Mouse (Mus musculus): ENCODE results near the gene Ascl2. TPM values are rescaled to one million over a fixed set of nuclear protein-coding genes. Genes with fewer than 3 reads are reported as not detected.

Ascl2 gene
- polyA plus RNA-seq, 1 experiment from 2014 or later, result 1.1 TPM

DNA sequence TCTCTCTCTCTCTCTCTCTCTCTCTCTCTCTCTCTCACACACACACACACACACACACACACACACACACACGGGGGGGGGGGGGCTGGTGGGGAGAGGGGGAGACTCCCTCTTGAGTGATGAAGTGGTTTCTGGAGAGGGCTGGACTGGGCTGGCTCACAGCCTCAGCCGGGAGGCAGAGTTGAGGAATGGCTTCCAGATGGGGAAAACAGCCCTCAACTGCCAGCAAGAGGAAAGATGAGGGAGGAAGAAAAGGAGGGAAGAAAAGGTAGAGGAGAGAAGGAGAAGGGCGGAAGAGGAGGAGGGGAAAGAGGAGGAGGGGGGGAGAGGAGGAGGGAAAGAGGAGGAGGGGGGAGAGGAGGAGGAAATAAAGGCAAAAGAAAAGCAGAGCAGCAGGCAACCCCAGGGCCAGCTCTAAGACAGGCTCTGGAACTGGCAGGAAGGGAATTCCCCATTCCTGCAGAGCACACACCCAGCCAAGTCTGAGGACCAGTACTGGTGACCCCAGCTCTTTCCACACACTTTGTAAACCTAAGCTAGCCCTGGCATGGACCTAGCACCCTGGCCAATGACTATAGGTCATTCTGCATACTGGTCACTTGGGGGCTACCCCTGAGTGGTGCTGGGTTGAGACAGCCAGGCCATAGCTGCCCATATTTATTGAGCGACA is 40.1 kb upstream of the Ascl2 start:
- H3K9ac ChIP-seq (replicated peaks), result no peak overlapping the region; the same call in 1 of the 2 replicates
- peak overlapping the region; percentile 13 for H3K4me3 ChIP-seq (replicated peaks)
- H3K36me3 ChIP-seq, result no peaks in the 10 kb centered on the region
- 17% methylated on average over 3 of the region's 4 CpGs for WGBS
- peak overlapping the region; percentile 50 for H3K4me2 ChIP-seq
- peak; percentile 83 for ATAC-seq (ENCODE audit: insufficient number of reproducible peaks, insufficient read depth, low FRiP score, low TSS enrichment, low read depth)
- H3K9me3 ChIP-seq, result no peaks in the 10 kb centered on the region
- peaks cover 55% of the 10 kb centered on the region for H3K4me1 ChIP-seq (replicated peaks)
- H3K27ac ChIP-seq, result peak overlapping the region; percentile 97
- H3K27me3 ChIP-seq, result no peaks in the 10 kb centered on the region

DNA sequence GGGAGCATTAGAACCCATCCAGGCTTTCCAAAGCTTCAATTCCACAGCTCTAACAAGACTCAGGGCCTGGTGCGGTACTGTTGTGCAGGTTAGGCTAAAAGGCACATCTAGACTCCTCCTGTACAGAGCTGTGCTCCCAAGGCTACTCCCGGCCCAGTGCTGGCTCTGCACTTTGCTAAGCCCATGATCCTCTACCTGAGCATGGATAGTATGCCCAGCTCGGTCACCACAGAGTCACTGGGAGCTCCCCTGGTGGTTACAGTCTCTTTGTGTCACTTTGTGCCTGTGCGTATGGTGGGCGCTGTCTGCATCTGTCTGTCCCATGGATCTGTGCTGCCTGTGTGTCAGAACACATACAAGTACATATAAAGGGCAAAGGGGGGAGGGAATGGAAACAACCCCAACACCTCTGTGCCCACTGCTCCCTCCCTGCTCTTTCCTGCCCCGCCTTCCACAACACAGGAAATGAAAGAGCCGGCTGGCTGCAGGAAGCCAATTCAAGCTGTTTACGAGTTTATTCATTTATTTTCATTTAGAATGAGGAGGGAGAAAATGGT is 39.4 kb upstream of the Ascl2 start:
- H3K4me1 ChIP-seq (replicated peaks), result peaks cover 55% of the 10 kb centered on the region

GRCm38 (mm10) chr7:143007599-143008369 is 38.7 kb upstream of the Ascl2 start:
- no peaks in the 10 kb centered on the region for H3K36me3 ChIP-seq
- WGBS, result 37% methylated on average over 17 of the region's 17 CpGs
- peak; percentile 54 for ATAC-seq (ENCODE audit: insufficient number of reproducible peaks, insufficient read depth, low FRiP score, low TSS enrichment, low read depth)
- H3K4me2 ChIP-seq, result peak overlapping the region; percentile 50
- H3K4me3 ChIP-seq (replicated peaks), result no peak overlapping the region
- peak overlapping the region; percentile 8; the same call in 1 of the 2 replicates for H3K9ac ChIP-seq (replicated peaks)
- H3K27me3 ChIP-seq, result no peaks in the 10 kb centered on the region
- H3K4me1 ChIP-seq (replicated peaks), result peaks cover 55% of the 10 kb centered on the region
- H3K27ac ChIP-seq, result peak overlapping the region; percentile 97
- H3K9me3 ChIP-seq, result no peaks in the 10 kb centered on the region

More for the DNA sequence above, 39.4 kb upstream of the Ascl2 start:
- Histone ChIP-seq H3K9ac (replicated peaks) (0 out of 2 replicates have a peak overlapping the region, but pooled peaks have one; percentile 8), H3K36me3 (no peaks in the 10 kb centered on the region), H3K27me3 (no peaks in the 10 kb centered on the region), H3K4me3 (replicated peaks) (0 out of 2 replicates have a peak overlapping the region, but pooled peaks have one; percentile 13), H3K4me2 (peak overlapping the region; percentile 50), H3K27ac (peak overlapping the region; percentile 97), H3K9me3 (no peaks in the 10 kb centered on the region)
- ATAC-seq (ENCODE audit: insufficient number of reproducible peaks, insufficient read depth, low FRiP score, low TSS enrichment, low read depth), result peak; percentile 78
- 15% methylated on average over 8 of the region's 8 CpGs for WGBS

DNA sequence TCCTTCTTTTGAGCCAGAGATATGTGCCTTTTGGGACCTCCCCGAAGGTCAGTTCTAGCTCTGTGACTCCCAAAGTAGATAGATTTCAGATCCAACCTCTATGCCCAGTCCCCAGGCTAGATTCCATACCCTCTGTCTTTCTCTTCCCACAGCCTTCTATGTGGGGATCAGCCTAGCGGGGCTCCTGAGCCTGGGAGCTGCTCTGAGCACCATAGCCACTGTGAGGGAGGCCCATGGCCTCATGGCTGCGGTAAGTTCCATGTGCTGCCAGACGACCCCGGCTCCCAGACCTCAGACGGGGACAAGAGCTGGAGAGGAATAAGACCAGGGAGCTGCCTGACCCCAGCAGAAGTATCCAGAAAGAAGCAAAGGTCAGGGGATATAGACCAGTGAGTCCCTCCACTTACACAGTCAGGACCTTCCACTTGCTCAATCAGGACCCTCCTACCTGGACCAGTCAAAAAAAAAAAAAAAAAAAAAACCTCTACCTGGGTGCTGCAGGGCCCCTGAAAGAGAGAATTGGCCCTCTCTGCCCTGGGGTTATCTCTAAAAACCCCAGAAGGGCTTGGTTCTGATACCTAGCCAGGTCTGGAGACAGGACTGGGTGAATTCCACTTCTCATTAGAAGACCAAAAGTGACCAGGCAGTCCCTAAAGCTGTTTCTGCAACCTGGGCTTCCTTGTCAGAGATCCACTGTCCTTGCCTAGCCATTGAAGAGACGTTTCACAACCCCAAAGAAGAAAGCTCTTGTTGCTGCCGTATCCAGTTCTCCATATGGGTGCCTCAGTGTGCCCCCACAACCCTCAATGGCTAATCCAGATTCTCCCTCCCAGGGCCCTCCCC is 37.9 kb upstream of the Ascl2 start:
- WGBS, result 85% methylated on average over 8 of the region's 8 CpGs
- H3K27me3 ChIP-seq, result no peaks in the 10 kb centered on the region
- no peak overlapping the region for H3K9ac ChIP-seq (replicated peaks)
- H3K9me3 ChIP-seq, result no peaks in the 10 kb centered on the region
- ATAC-seq (ENCODE audit: insufficient number of reproducible peaks, insufficient read depth, low FRiP score, low TSS enrichment, low read depth), result no peak
- peak overlapping the region; percentile 50 for H3K4me2 ChIP-seq
- H3K4me1 ChIP-seq (replicated peaks), result peaks cover 50% of the 10 kb centered on the region
- H3K4me3 ChIP-seq (replicated peaks), result no peak overlapping the region
- H3K36me3 ChIP-seq, result no peaks in the 10 kb centered on the region
- H3K27ac ChIP-seq, result peak overlapping the region; percentile 97

GRCm38 (mm10) chr7:143006097-143006755 is 37.2 kb upstream of the Ascl2 start:
- Histone ChIP-seq H3K27ac (peak overlapping the region; percentile 72), H3K27me3 (no peaks in the 10 kb centered on the region), H3K9me3 (no peaks in the 10 kb centered on the region), H3K36me3 (no peaks in the 10 kb centered on the region), H3K4me1 (replicated peaks) (peaks cover 50% of the 10 kb centered on the region), H3K4me2 (0 out of 2 replicates have a peak overlapping the region, but pooled peaks have one; percentile 4), H3K9ac (replicated peaks) (no peak overlapping the region), H3K4me3 (replicated peaks) (no peak overlapping the region; the same call in 1 of the 2 replicates)
- 82% methylated on average over 2 of the region's 2 CpGs for WGBS
- ATAC-seq (ENCODE audit: insufficient number of reproducible peaks, insufficient read depth, low FRiP score, low TSS enrichment, low read depth), result no peak

- Histone ChIP-seq H3K27ac (peak overlapping the region; percentile 72; the same call in 1 of the 2 replicates), H3K27me3 (no peaks in the 10 kb centered on the region), H3K9ac (replicated peaks) (no peak overlapping the region), H3K4me3 (replicated peaks) (no peak overlapping the region; the same call in 1 of the 2 replicates), H3K4me2 (0 out of 2 replicates have a peak overlapping the region, but pooled peaks have one; percentile 4), H3K9me3 (no peaks in the 10 kb centered on the region), H3K36me3 (no peaks in the 10 kb centered on the region), H3K4me1 (replicated peaks) (peaks cover 43% of the 10 kb centered on the region)
- WGBS, result 87% methylated on average over 6 of the region's 6 CpGs
- no peak for ATAC-seq (ENCODE audit: insufficient number of reproducible peaks, insufficient read depth, low FRiP score, low TSS enrichment, low read depth)
These were observed 36.5 kb upstream of the Ascl2 start for GRCm38 (mm10) chr7:143005344-143006096.

GRCm38 (mm10) chr7:143004727-143005343 is 35.8 kb upstream of the Ascl2 start, which contains the start of gene Tspan32:
Gene Tspan32 (plus strand): TSS chr7:143005046.
- Histone ChIP-seq H3K9ac (replicated peaks) (no peak within 1 kb of the TSS), H3K27ac (peak within 1 kb of the TSS; percentile 72; the same call in 1 of the 2 replicates), H3K9me3 (no peaks in the 10 kb centered on the region), H3K4me1 (replicated peaks) (peaks cover 37% of the 10 kb centered on the region), H3K4me3 (replicated peaks) (no peak within 1 kb of the TSS; the same call in 1 of the 2 replicates), H3K27me3 (no peaks in the 10 kb centered on the region), H3K36me3 (no peaks in the 10 kb centered on the region), H3K4me2 (0 out of 2 replicates have a peak within 1 kb of the TSS, but pooled peaks have one; percentile 4)
- 74% methylated on average over 4 of the region's 4 CpGs for WGBS
- ATAC-seq (ENCODE audit: insufficient number of reproducible peaks, insufficient read depth, low FRiP score, low TSS enrichment, low read depth), result no peak

- ATAC-seq (ENCODE audit: insufficient number of reproducible peaks, insufficient read depth, low FRiP score, low TSS enrichment, low read depth), result no peak
- H3K4me1 ChIP-seq (replicated peaks), result peaks cover 19% of the 10 kb centered on the region
These were observed 33.6 kb upstream of the Ascl2 start for GRCm38 (mm10) chr7:143002679-143003078.

DNA sequence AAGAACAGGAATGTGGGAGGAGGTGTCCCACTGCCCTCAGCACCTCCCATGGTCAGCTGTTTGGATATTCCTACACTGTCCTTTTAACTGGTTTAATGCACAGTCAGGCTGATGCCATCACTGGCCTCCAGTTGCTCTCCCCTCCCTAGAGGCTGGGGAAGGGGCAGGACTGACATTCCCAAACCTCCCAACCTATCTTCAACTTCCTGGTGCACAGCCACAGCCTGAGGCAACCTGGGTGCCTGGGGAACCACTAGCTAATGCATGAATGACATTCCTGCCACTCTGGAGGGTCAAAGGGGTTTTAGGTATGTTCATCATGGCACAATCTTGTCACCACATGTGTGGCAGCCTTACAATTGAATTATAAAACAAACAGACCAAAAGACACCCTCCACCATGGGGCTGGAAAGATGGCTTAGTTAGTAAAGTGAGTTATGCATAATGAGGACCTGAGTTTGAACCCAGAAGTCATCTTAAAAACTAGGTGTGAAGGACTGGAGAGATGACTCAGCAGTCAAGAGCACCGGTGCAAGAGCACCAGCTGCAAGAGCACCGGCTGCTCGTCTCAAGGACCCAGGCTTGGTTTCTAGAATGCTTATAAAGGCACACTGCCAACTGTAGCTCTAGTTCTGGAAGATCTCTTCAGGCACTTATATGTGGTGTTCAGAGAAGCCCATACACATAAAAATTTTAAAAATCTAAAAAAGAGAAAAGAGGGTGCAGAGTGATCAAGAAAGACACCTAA is 28.5 kb upstream of the Ascl2 start:
- 70% methylated on average over 3 of the region's 3 CpGs for WGBS
- Histone ChIP-seq H3K9ac (replicated peaks) (no peak overlapping the region), H3K27ac (no peak overlapping the region), H3K36me3 (no peaks in the 10 kb centered on the region), H3K4me2 (no peak overlapping the region), H3K9me3 (no peaks in the 10 kb centered on the region), H3K4me1 (replicated peaks) (0 out of 2 replicates have a peak, but pooled peaks cover 4% of the 10 kb centered on the region), H3K27me3 (no peaks in the 10 kb centered on the region), H3K4me3 (replicated peaks) (no peak overlapping the region)
- no peak for ATAC-seq (ENCODE audit: insufficient number of reproducible peaks, insufficient read depth, low FRiP score, low TSS enrichment, low read depth)

More at GRCm38 (mm10) chr7:143002679-143003078, 33.6 kb upstream of the Ascl2 start:
- Histone ChIP-seq H3K36me3 (no peaks in the 10 kb centered on the region), H3K4me3 (replicated peaks) (no peak overlapping the region), H3K27ac (no peak overlapping the region), H3K4me2 (no peak overlapping the region), H3K9ac (replicated peaks) (no peak overlapping the region), H3K27me3 (no peaks in the 10 kb centered on the region), H3K9me3 (no peaks in the 10 kb centered on the region)
- WGBS, result 22% methylated on average over 3 of the region's 3 CpGs
